23 mouse cellular contexts compared by ENCODE assay signal in genomic region chr12:104830666-104831435, GRCm38 (mm10). TPM values are rescaled to one million over a fixed set of nuclear protein-coding genes. Genes with fewer than 3 reads are reported as not detected.
DNase-seq lines count a peak whose midpoint lies in the region; ATAC-seq and TF ChIP-seq lines count a peak whose summit lies in the region.
"Had no signal": no experiment of that assay in that cellular context is flagged by ENCODE, and none has a peak within 500 bp of the region (broad histone marks: within the 10 kb centered on the region; RNA-seq: fewer than 3 reads in every experiment).

No protein-coding gene starts in this region.

- in situ Hi-C loops in Patski (cut with MboI; ENCODE audit: low pct_unique_long_range_greater_than_20kb): loop anchor here (10.0 kb wide), 1 partner anchor 104 kb away; no protein-coding TSS in a partner anchor

- no peaks in the 10 kb centered on the region for H3K27me3 ChIP-seq in intestine, embryonic 15.5 days (replicated peaks)
- no peaks in the 10 kb centered on the region for H3K27me3 ChIP-seq in intestine, postnatal 0 days (replicated peaks; ENCODE audit: control insufficient read depth, insufficient read depth, low read length)
- H3K27me3 ChIP-seq in Patski: no peaks in the 10 kb centered on the region
- H3K27me3 ChIP-seq in kidney, adult 2 months (replicated peaks; ENCODE audit: control insufficient read depth, insufficient read depth, low read length): no peaks in the 10 kb centered on the region
- H3K27me3 ChIP-seq: heart, embryonic 13.5 days; midbrain, embryonic 15.5 days; neural tube, embryonic 13.5 days had no signal

- no peak for TF ChIP-seq CTCF in intestine, postnatal 0 days (IDR thresholded peaks at IDR 0.05; ENCODE audit: low read depth)
- TF ChIP-seq CTCF in Patski (IDR thresholded peaks at IDR 0.05): no peak
- TF ChIP-seq CTCF in kidney, adult 2 months (conservative IDR thresholded peaks at IDR 0.05; ENCODE audit: insufficient read depth, insufficient read length, low read depth, low read length): no peak

- CTCF ChIA-PET in Patski (lab: Charles Lee): interaction anchor here (1.3 kb wide), 1 partner anchor 20 kb away, joined by 3 read pairs; no protein-coding TSS in a partner anchor

- no peak for DNase-seq in Patski (ENCODE audit: low read depth, low spot score)
- peak; percentile 87 for DNase-seq in kidney, adult 2 months
- DNase-seq in kidney, postnatal 10 days: peak; percentile 55
- DNase-seq in Muller cell, postnatal 12 days (ENCODE audit: inconsistent ontology term): no peak
- no peak for DNase-seq in spleen, adult 12 weeks (ENCODE audit: low spot score)
- DNase-seq: adrenal gland, adult 8-10 months; cerebellum, adult 18-20 months; cerebellum, postnatal 36 days; layer of hippocampus, adult 9-11 months; left cerebral cortex, postnatal 4 days; right cerebral cortex, postnatal 25 days; thymus, postnatal 36 days had no signal

- no peaks in the 10 kb centered on the region for H3K36me3 ChIP-seq in intestine, embryonic 15.5 days
- no peaks in the 10 kb centered on the region for H3K36me3 ChIP-seq in intestine, postnatal 0 days (ENCODE audit: control insufficient read depth, insufficient read depth)
- no peaks in the 10 kb centered on the region for H3K36me3 ChIP-seq in kidney, adult 2 months (ENCODE audit: control insufficient read depth, insufficient read depth, low read length)
- H3K36me3 ChIP-seq: heart, embryonic 13.5 days; limb, embryonic 15.5 days; midbrain, embryonic 15.5 days; neural tube, embryonic 13.5 days had no signal

- no peak overlapping the region for H3K4me2 ChIP-seq in intestine, embryonic 15.5 days (replicated peaks)
- no peak overlapping the region for H3K4me2 ChIP-seq in intestine, postnatal 0 days (replicated peaks; ENCODE audit: low read depth)
- H3K4me2 ChIP-seq: heart, embryonic 13.5 days; limb, embryonic 15.5 days; lung, embryonic 14.5 days; midbrain, embryonic 15.5 days; neural tube, embryonic 13.5 days had no signal

- TF ChIP-seq POLR2A in kidney, adult 2 months (IDR thresholded peaks at IDR 0.05; ENCODE audit: low read depth, low read length): no peak

- no peak overlapping the region for H3K4me3 ChIP-seq in intestine, embryonic 15.5 days (replicated peaks)
- no peak overlapping the region for H3K4me3 ChIP-seq in intestine, postnatal 0 days (ENCODE audit: low read depth, low read length)
- H3K4me3 ChIP-seq in kidney, adult 2 months (ENCODE audit: insufficient read depth, low read depth, low read length): no peak overlapping the region
- H3K4me3 ChIP-seq: heart, embryonic 13.5 days; limb, embryonic 15.5 days; midbrain, embryonic 15.5 days; myocyte; neural tube, embryonic 13.5 days had no signal

- peak overlapping the region; percentile 67; the same call in 1 of the 2 replicates for H3K27ac ChIP-seq in intestine, embryonic 15.5 days
- H3K27ac ChIP-seq in intestine, postnatal 0 days (ENCODE audit: low read depth, low read length): no peak overlapping the region
- H3K27ac ChIP-seq in kidney, adult 2 months (ENCODE audit: insufficient read depth, low read depth, low read length): peak overlapping the region; percentile 53
- H3K27ac ChIP-seq: heart, embryonic 13.5 days; limb, embryonic 15.5 days; liver, embryonic 14.5 days; midbrain, embryonic 15.5 days; neural tube, embryonic 13.5 days had no signal

- H3K9me3 ChIP-seq in intestine, embryonic 15.5 days: no peaks in the 10 kb centered on the region
- H3K9me3 ChIP-seq in intestine, postnatal 0 days (ENCODE audit: control insufficient read depth): no peaks in the 10 kb centered on the region
- H3K9me3 ChIP-seq: heart, embryonic 13.5 days; limb, embryonic 15.5 days; midbrain, embryonic 15.5 days; neural tube, embryonic 13.5 days had no signal

- H3K4me1 ChIP-seq in intestine, embryonic 15.5 days (replicated peaks): peaks cover 17% of the 10 kb centered on the region
- H3K4me1 ChIP-seq in intestine, postnatal 0 days (replicated peaks; ENCODE audit: control insufficient read depth, insufficient read depth, low read length): 0 out of 2 replicates have a peak, but pooled peaks cover 11% of the 10 kb centered on the region
- H3K4me1 ChIP-seq in kidney, adult 2 months (ENCODE audit: control insufficient read depth, insufficient read depth, low read length): peaks cover 52% of the 10 kb centered on the region

- no peak for ATAC-seq in intestine, embryonic 15.5 days
- ATAC-seq in intestine, postnatal 0 days: no peak
- peak; percentile 4 for ATAC-seq in Patski
- ATAC-seq in inflammation-experienced regulatory T-cells, adult 6 months: no peak
- ATAC-seq: forebrain, embryonic 14.5 days had no signal

- POLR2A ChIA-PET in Patski (lab: Charles Lee): no interaction called here

- WGBS in intestine, embryonic 15.5 days: 83% methylated on average over 17 of the region's 17 CpGs
- 84% methylated on average over 17 of the region's 17 CpGs for WGBS in intestine, postnatal 0 days
- WGBS in kidney, adult 2 months: 54% methylated on average over 17 of the region's 17 CpGs

- no peak overlapping the region for H3K9ac ChIP-seq in intestine, embryonic 15.5 days
- H3K9ac ChIP-seq in intestine, postnatal 0 days (ENCODE audit: low read depth, low read length): no peak overlapping the region
- H3K9ac ChIP-seq: limb, embryonic 15.5 days; liver, embryonic 14.5 days; lung, embryonic 14.5 days; midbrain, embryonic 15.5 days; neural tube, embryonic 13.5 days had no signal

RNA-seq across cellular contexts. Expression of gene Clmn, which starts 34.0 kb away (rescaled TPM):
- 4.1 and 4.3 TPM in 2 replicates for polyA plus RNA-seq in intestine, embryonic 15.5 days (2015; fragmentation: Nextera tagmentation; extraction: Ambion mirVana)
- 8.8 and 9.3 TPM in 2 replicates for polyA plus RNA-seq in intestine, postnatal 0 days (2015; fragmentation: Nextera tagmentation; extraction: Ambion mirVana)
- 43.8 TPM for polyA plus RNA-seq in Patski (2021)
- polyA plus RNA-seq in kidney, adult 2 months (2012; rRNA removed): 20.5 and 21.3 TPM in 2 replicates
- polyA plus RNA-seq in inflammation-experienced regulatory T-cells, adult 6 months (2017; shearing (Covaris generic)): under 1 TPM in 2 of 3 experiments, not detected in 1; 0.04 to 0.19 TPM

Comparison
In these comparisons a context has a peak if more than half of its experiments do, and no peak if none do; other contexts are left out.
1. DNase-seq: peak in kidney, adult 2 months (single experiment) and kidney, postnatal 10 days (single experiment); none in Patski (single experiment), Muller cell, postnatal 12 days (single experiment) and spleen, adult 12 weeks (single experiment).